Comparison of ENCODE assay signal across 13 mouse cellular contexts in genomic region chr9:54112726-54113125, GRCm38 (mm10). TPM values are rescaled to one million over a fixed set of nuclear protein-coding genes. Genes with fewer than 3 reads are reported as not detected.
DNase-seq lines count a peak whose midpoint lies in the region; ATAC-seq and TF ChIP-seq lines count a peak whose summit lies in the region.
"Had no signal": no experiment of that assay in that cellular context is flagged by ENCODE, and none has a peak within 500 bp of the region (broad histone marks: within the 10 kb centered on the region; RNA-seq: fewer than 3 reads in every experiment).

No protein-coding gene starts in this region.

- TF ChIP-seq POLR2A in heart, adult 2 months (IDR thresholded peaks at IDR 0.05; ENCODE audit: insufficient read depth, low read depth, low read length) = no peak
- no peak for TF ChIP-seq POLR2A in MEL (IDR thresholded peaks at IDR 0.05; ENCODE audit: control insufficient read depth in 1 of 2, insufficient read depth in 1 of 2, low read depth in 1 of 2, low read length in 2 of 2, poor library complexity in 1 of 2)

- TF ChIP-seq EP300 in heart, adult 2 months (IDR thresholded peaks at IDR 0.05; ENCODE audit: insufficient read depth, low read depth, low read length) = no peak
- no peak for TF ChIP-seq EP300 in MEL (IDR thresholded peaks at IDR 0.05; ENCODE audit: low read depth in 1 of 2, low read length in 2 of 2)

- H3K4me3 ChIP-seq in heart, adult 2 months = no peak overlapping the region
- H3K4me3 ChIP-seq in heart, embryonic 10.5 days = no peak overlapping the region
- no peak overlapping the region for H3K4me3 ChIP-seq in limb, embryonic 11.5 days (ENCODE audit: low read depth, low read length)
- no peak overlapping the region for H3K4me3 ChIP-seq in limb, embryonic 10.5 days
- no peak overlapping the region for H3K4me3 ChIP-seq in MEL (ENCODE audit: control insufficient read depth in 1 of 2, insufficient read depth in 1 of 2, low read depth in 2 of 2, low read length in 2 of 2)
- H3K4me3 ChIP-seq: forebrain, embryonic 13.5 days; heart, embryonic 13.5 days; midbrain, embryonic 12.5 days had no signal

- no peak overlapping the region for H3K4me2 ChIP-seq in limb, embryonic 11.5 days (ENCODE audit: low read depth, severe bottlenecking)
- H3K4me2 ChIP-seq: forebrain, embryonic 13.5 days; heart, embryonic 13.5 days; midbrain, embryonic 12.5 days had no signal

- H3K9ac ChIP-seq in heart, adult 2 months (ENCODE audit: low read depth, low read length) = no peak overlapping the region
- H3K9ac ChIP-seq in limb, embryonic 11.5 days (ENCODE audit: low read length) = no peak overlapping the region
- no peak overlapping the region for H3K9ac ChIP-seq in MEL (ENCODE audit: control insufficient read depth, low read depth, low read length, poor library complexity, severe bottlenecking)
- H3K9ac ChIP-seq: forebrain, embryonic 13.5 days; heart, embryonic 13.5 days; midbrain, embryonic 12.5 days had no signal

- H3K27ac ChIP-seq in heart, adult 2 months = no peak overlapping the region
- no peak overlapping the region for H3K27ac ChIP-seq in heart, embryonic 10.5 days
- H3K27ac ChIP-seq in limb, embryonic 11.5 days (replicated peaks; ENCODE audit: low read depth, low read length) = no peak overlapping the region
- H3K27ac ChIP-seq in limb, embryonic 10.5 days = no peak overlapping the region
- no peak overlapping the region for H3K27ac ChIP-seq in MEL (ENCODE audit: control insufficient read depth, low read depth, low read length)
- H3K27ac ChIP-seq: forebrain, embryonic 13.5 days; heart, embryonic 13.5 days; midbrain, embryonic 12.5 days had no signal

- no peaks in the 10 kb centered on the region for H3K9me3 ChIP-seq in heart, embryonic 10.5 days
- no peaks in the 10 kb centered on the region for H3K9me3 ChIP-seq in limb, embryonic 11.5 days (ENCODE audit: control insufficient read depth, low read length)
- H3K9me3 ChIP-seq in limb, embryonic 10.5 days (replicated peaks) = no peaks in the 10 kb centered on the region
- no peaks in the 10 kb centered on the region for H3K9me3 ChIP-seq in MEL (replicated peaks; ENCODE audit: insufficient read depth, low read length)

- intact Hi-C loops in heart, adult 2 months (cut with DNase I) = loop anchor here (2.0 to 10.0 kb wide), 2 partner anchors 122 to 288 kb away; no protein-coding TSS in a partner anchor

- peak; percentile 38 for TF ChIP-seq RAD21 in MEL (IDR thresholded peaks at IDR 0.05; ENCODE audit: low read depth, low read length)

- no peak for ATAC-seq in limb, embryonic 11.5 days (ENCODE audit: insufficient number of reproducible peaks, low FRiP score, low TSS enrichment, low read depth)
- ATAC-seq: forebrain, embryonic 13.5 days had no signal

- H3K4me1 ChIP-seq in heart, adult 2 months (ENCODE audit: control insufficient read depth, insufficient read depth, low read length) = no peaks in the 10 kb centered on the region
- H3K4me1 ChIP-seq in heart, embryonic 10.5 days = no peaks in the 10 kb centered on the region
- H3K4me1 ChIP-seq in limb, embryonic 11.5 days (ENCODE audit: control insufficient read depth, insufficient read depth, low read length) = no peaks in the 10 kb centered on the region
- H3K4me1 ChIP-seq in limb, embryonic 10.5 days = no peaks in the 10 kb centered on the region
- no peaks in the 10 kb centered on the region for H3K4me1 ChIP-seq in MEL (ENCODE audit: control insufficient read depth in 1 of 2, insufficient read depth in 2 of 2, low read length in 2 of 2)
- H3K4me1 ChIP-seq: forebrain, embryonic 13.5 days; heart, embryonic 13.5 days; midbrain, embryonic 12.5 days had no signal

- peak; percentile 80 for TF ChIP-seq CTCF in heart, adult 2 months (IDR thresholded peaks at IDR 0.05)
- TF ChIP-seq CTCF in MEL (IDR thresholded peaks at IDR 0.05 in 2 of 3, conservative IDR thresholded peaks at IDR 0.05 in 1 of 3; ENCODE audit: control insufficient read depth in 1 of 3, insufficient read depth in 1 of 3, low read depth in 2 of 3, low read length in 3 of 3, poor library complexity in 1 of 3, severe bottlenecking in 1 of 3) = peak in 1 of 3 experiments; percentile 30; a peak in 2 of 6 replicates

- no peak for DNase-seq in heart, adult 2 months
- DNase-seq in heart, embryonic 10.5 days (ENCODE audit: low spot score) = no peak
- peak; percentile 25 for DNase-seq in limb, embryonic 11.5 days (ENCODE audit: low spot score)
- no peak for DNase-seq in limb, embryonic 10.5 days (ENCODE audit: low spot score)
- no peak for DNase-seq in MEL (ENCODE audit: low read depth, low spot score)
- peak; percentile 13 for DNase-seq in kidney, postnatal 4 days
- DNase-seq in adrenal gland, adult 18-20 months (ENCODE audit: low spot score in 2 of 2) = no peak
- no peak for DNase-seq in cerebellum, adult 9-10 months
- DNase-seq: cerebellum, adult 9-11 months; thymus, postnatal 14 days had no signal

- H3K36me3 ChIP-seq in heart, adult 2 months (ENCODE audit: control insufficient read depth, insufficient read depth, low read length) = no peaks in the 10 kb centered on the region
- H3K36me3 ChIP-seq in heart, embryonic 10.5 days = no peaks in the 10 kb centered on the region
- H3K36me3 ChIP-seq in limb, embryonic 11.5 days (ENCODE audit: control insufficient read depth, insufficient read depth, low read length) = no peaks in the 10 kb centered on the region
- H3K36me3 ChIP-seq in limb, embryonic 10.5 days = no peaks in the 10 kb centered on the region
- no peaks in the 10 kb centered on the region for H3K36me3 ChIP-seq in MEL (ENCODE audit: control insufficient read depth in 1 of 2, insufficient read depth in 2 of 2, low read length in 2 of 2)
- H3K36me3 ChIP-seq: heart, embryonic 13.5 days; midbrain, embryonic 12.5 days had no signal

- H3K79me2 ChIP-seq in heart, adult 2 months (replicated peaks; ENCODE audit: control insufficient read depth, insufficient read depth, low read length) = no peaks in the 10 kb centered on the region
- no peaks in the 10 kb centered on the region for H3K79me2 ChIP-seq in MEL (ENCODE audit: control insufficient read depth, insufficient read depth, low read length, poor library complexity)

- no peaks in the 10 kb centered on the region for H3K27me3 ChIP-seq in heart, adult 2 months (ENCODE audit: control insufficient read depth, insufficient read depth, low read length)
- no peaks in the 10 kb centered on the region for H3K27me3 ChIP-seq in heart, embryonic 10.5 days (ENCODE audit: insufficient read depth, poor library complexity, severe bottlenecking)
- no peaks in the 10 kb centered on the region for H3K27me3 ChIP-seq in limb, embryonic 11.5 days (ENCODE audit: control insufficient read depth, insufficient read depth, low read length)
- no peaks in the 10 kb centered on the region for H3K27me3 ChIP-seq in limb, embryonic 10.5 days (ENCODE audit: low read depth, poor library complexity, severe bottlenecking)
- H3K27me3 ChIP-seq in MEL (ENCODE audit: control insufficient read depth in 1 of 2, insufficient read depth in 2 of 2, low read length in 2 of 2) = no peaks in the 10 kb centered on the region; a peak in 1 of 4 replicates
- H3K27me3 ChIP-seq: forebrain, embryonic 13.5 days; heart, embryonic 13.5 days; midbrain, embryonic 12.5 days had no signal

TF ChIP-seq in MEL, 35 proteins besides CTCF, POLR2A, EP300 and RAD21:
- TF ChIP-seq SMC3 (IDR thresholded peaks at IDR 0.05; ENCODE audit: low read depth, low read length) = peak; percentile 31
- TF ChIP-seq JUND (IDR thresholded peaks at IDR 0.05; ENCODE audit: low read depth, low read length) = no peak

RNA-seq across cellular contexts. Expression of gene Tnfaip8l3, which starts 44.5 kb away (rescaled TPM):
- under 1 TPM; 0.20 to 0.26 TPM for total RNA-seq in heart, adult 2 months (2021)
- 0.16 and 0.23 TPM in 2 replicates for polyA plus RNA-seq in heart, adult 2 months (2012; rRNA removed)
- 0.03 and 0.05 TPM in 2 replicates for polyA plus RNA-seq in heart, embryonic 10.5 days (2016; fragmentation: Nextera tagmentation; extraction: Ambion mirVana)
- polyA plus RNA-seq in limb, embryonic 11.5 days (2014; fragmentation: Nextera tagmentation; extraction: Ambion mirVana) = 0.07 and 0.10 TPM in 2 replicates
- polyA plus RNA-seq in limb, embryonic 10.5 days (2016; fragmentation: Nextera tagmentation; extraction: Ambion mirVana) = 0.11 TPM in 1 of 2 replicates, not detected in the other
- total RNA-seq in MEL (2012; rRNA removed) = not detected in 2 replicates
- not detected for polyA plus RNA-seq in MEL (2012; ENCODE audit: insufficient read depth in 1 of 2, insufficient read length in 2 of 2, low read depth in 1 of 2, low replicate concordance in 2 of 2, missing spikeins in 1 of 2)
- under 1 TPM; 0.10 to 0.17 TPM for total RNA-seq in adrenal gland, adult 18-20 months (2021)

Comparison
In these comparisons a context has a peak if more than half of its experiments do, and no peak if none do; other contexts are left out.
1. DNase-seq: peak in limb, embryonic 11.5 days (single experiment) and kidney, postnatal 4 days (2 of 2); none in heart, adult 2 months (0 of 2), heart, embryonic 10.5 days (single experiment), limb, embryonic 10.5 days (single experiment), MEL (single experiment), adrenal gland, adult 18-20 months (0 of 2) and cerebellum, adult 9-10 months (single experiment).